In genomic region chr9:67077266-67077657, GRCm38 (mm10) we compare ENCODE assay signal across 13 mouse cellular contexts. TPM values are rescaled to one million over a fixed set of nuclear protein-coding genes. Genes with fewer than 3 reads are reported as not detected.
DNase-seq lines count a peak whose midpoint lies in the region; ATAC-seq and TF ChIP-seq lines count a peak whose summit lies in the region.
"Had no signal": no experiment of that assay in that cellular context is flagged by ENCODE, and none has a peak within 500 bp of the region (broad histone marks: within the 10 kb centered on the region; RNA-seq: fewer than 3 reads in every experiment).

No protein-coding gene starts in this region.

- 59% methylated on average over 7 of the region's 7 CpGs for WGBS in kidney, embryonic 15.5 days
- WGBS in embryonic facial prominence, embryonic 14.5 days, result 56% methylated on average over 7 of the region's 7 CpGs

- TF ChIP-seq POLR2A in CH12.LX (IDR thresholded peaks at IDR 0.05; ENCODE audit: low read depth, low read length) (no peak), myocyte (IDR thresholded peaks at IDR 0.05; ENCODE audit: insufficient read length, low read depth) (no peak)

- no peak for TF ChIP-seq RAD21 in CH12.LX (IDR thresholded peaks at IDR 0.05; ENCODE audit: low read depth, low read length)

- peak overlapping the region; percentile 95 for H3K27ac ChIP-seq in kidney, embryonic 15.5 days
- H3K27ac ChIP-seq in CH12.LX (ENCODE audit: insufficient read depth, low read depth), result no peak overlapping the region
- no peak overlapping the region; the same call in 1 of the 2 replicates for H3K27ac ChIP-seq in embryonic facial prominence, embryonic 14.5 days (replicated peaks; ENCODE audit: low read depth, low read length)
- H3K27ac ChIP-seq: hindbrain, embryonic 14.5 days; neural tube, embryonic 15.5 days had no signal

- DNase-seq in kidney, postnatal 36 days, result no peak
- DNase-seq in CH12.LX (ENCODE audit: extremely low read depth), result peak; percentile 10
- DNase-seq in embryonic facial prominence, embryonic 14.5 days (ENCODE audit: low spot score), result peak; percentile 22
- DNase-seq in spleen, postnatal 4 days (ENCODE audit: low spot score in 2 of 2), result no peak
- no peak for DNase-seq in frontal cortex, postnatal 25 days (ENCODE audit: low spot score in 2 of 2)
- DNase-seq: cerebellum, adult 8-10 months; heart, adult 18-20 months; thymus, postnatal 36 days had no signal

- ATAC-seq in kidney, embryonic 15.5 days (replicated peaks; ENCODE audit: low FRiP score), result no peak
- no peak for ATAC-seq in embryonic facial prominence, embryonic 14.5 days (ENCODE audit: low read depth)
- ATAC-seq: midbrain, embryonic 16.5 days had no signal

- TF ChIP-seq CTCF in CH12.LX (conservative IDR thresholded peaks at IDR 0.05 in 1 of 2, IDR thresholded peaks at IDR 0.05 in 1 of 2; ENCODE audit: low read depth in 2 of 2, low read length in 2 of 2), result no peak

- H3K4me1 ChIP-seq in kidney, embryonic 15.5 days, result peaks cover 42% of the 10 kb centered on the region
- peaks cover 0 to 12% of the 10 kb centered on the region in 2 experiments; a peak in 3 of 4 replicates for H3K4me1 ChIP-seq in CH12.LX (ENCODE audit: control insufficient read depth in 1 of 2, insufficient read depth in 2 of 2)
- peaks cover 26% of the 10 kb centered on the region for H3K4me1 ChIP-seq in embryonic facial prominence, embryonic 14.5 days (ENCODE audit: control insufficient read depth, insufficient read depth, low read length)
- H3K4me1 ChIP-seq: neural tube, embryonic 15.5 days had no signal

- H3K79me2 ChIP-seq in CH12.LX (replicated peaks; ENCODE audit: control insufficient read depth, extremely low read depth, insufficient read depth, poor library complexity, severe bottlenecking) (no peaks in the 10 kb centered on the region), myocyte (ENCODE audit: control insufficient read depth, insufficient read depth) (no peaks in the 10 kb centered on the region)

- no peak overlapping the region for H3K4me3 ChIP-seq in kidney, embryonic 15.5 days (replicated peaks)
- no peak overlapping the region for H3K4me3 ChIP-seq in CH12.LX (replicated peaks in 1 of 3; ENCODE audit: low read depth in 2 of 3, low read length in 2 of 3, poor library complexity in 1 of 3)
- H3K4me3 ChIP-seq in embryonic facial prominence, embryonic 14.5 days (ENCODE audit: low read depth, low read length), result no peak overlapping the region
- H3K4me3 ChIP-seq in myocyte, result no peak overlapping the region
- H3K4me3 ChIP-seq: neural tube, embryonic 15.5 days had no signal

- H3K27me3 ChIP-seq in kidney, embryonic 15.5 days, result no peaks in the 10 kb centered on the region
- no peaks in the 10 kb centered on the region for H3K27me3 ChIP-seq in CH12.LX (replicated peaks)
- no peaks in the 10 kb centered on the region for H3K27me3 ChIP-seq in embryonic facial prominence, embryonic 14.5 days (replicated peaks; ENCODE audit: control insufficient read depth, insufficient read depth, low read length)
- no peaks in the 10 kb centered on the region for H3K27me3 ChIP-seq in myocyte (ENCODE audit: control insufficient read depth, insufficient read depth, insufficient read length)
- H3K27me3 ChIP-seq: neural tube, embryonic 15.5 days had no signal

- H3K9me3 ChIP-seq in kidney, embryonic 15.5 days (replicated peaks), result no peaks in the 10 kb centered on the region
- no peaks in the 10 kb centered on the region for H3K9me3 ChIP-seq in CH12.LX (replicated peaks; ENCODE audit: low read length)
- H3K9me3 ChIP-seq in embryonic facial prominence, embryonic 14.5 days (ENCODE audit: control insufficient read depth, low read length), result no peaks in the 10 kb centered on the region
- H3K9me3 ChIP-seq: neural tube, embryonic 15.5 days had no signal

- H3K36me3 ChIP-seq in kidney, embryonic 15.5 days, result no peaks in the 10 kb centered on the region
- H3K36me3 ChIP-seq in CH12.LX (replicated peaks in 1 of 2; ENCODE audit: control insufficient read depth in 1 of 2, insufficient read depth in 1 of 2, low read length in 1 of 2) (no peaks in the 10 kb centered on the region), myocyte (ENCODE audit: control insufficient read depth, insufficient read depth) (no peaks in the 10 kb centered on the region)
- H3K36me3 ChIP-seq in embryonic facial prominence, embryonic 14.5 days (ENCODE audit: control insufficient read depth, insufficient read depth, low read length), result no peaks in the 10 kb centered on the region
- H3K36me3 ChIP-seq: neural tube, embryonic 15.5 days had no signal

- H3K9ac ChIP-seq in kidney, embryonic 15.5 days, result no peak overlapping the region
- H3K9ac ChIP-seq in CH12.LX (ENCODE audit: insufficient read depth, low read depth), result no peak overlapping the region
- no peak overlapping the region for H3K9ac ChIP-seq in embryonic facial prominence, embryonic 14.5 days (ENCODE audit: low read depth, low read length)
- H3K9ac ChIP-seq: hindbrain, embryonic 14.5 days; neural tube, embryonic 15.5 days had no signal

- no peak overlapping the region for H3K4me2 ChIP-seq in kidney, embryonic 15.5 days
- H3K4me2 ChIP-seq in CH12.LX (ENCODE audit: insufficient read depth, low read depth, poor library complexity, severe bottlenecking) (no peak overlapping the region), myocyte (ENCODE audit: low read depth) (peak overlapping the region; percentile 53)
- no peak overlapping the region for H3K4me2 ChIP-seq in embryonic facial prominence, embryonic 14.5 days (ENCODE audit: low read depth, low read length)
- H3K4me2 ChIP-seq: hindbrain, embryonic 14.5 days; neural tube, embryonic 15.5 days had no signal

- TF ChIP-seq EP300 in CH12.LX (IDR thresholded peaks at IDR 0.05; ENCODE audit: low read length), result no peak

- dilution Hi-C loops in CH12.LX (cut with MboI; ENCODE audit: extremely low pct_ligation_motif_present, extremely low pct_unique_long_range_greater_than_20kb, low sequenced_read_pairs), result no loop called here

- no peak overlapping the region for H3ac ChIP-seq in myocyte (ENCODE audit: control insufficient read depth, insufficient read length)

- in situ Hi-C loops in CH12.LX (cut with MboI; ENCODE audit: low pct_ligation_motif_present, low pct_unique_long_range_greater_than_20kb, low sequenced_read_pairs), result no loop called here

TF ChIP-seq in CH12.LX, 34 proteins besides CTCF, POLR2A, EP300 and RAD21:
- TF ChIP-seq BHLHE40 (IDR thresholded peaks at IDR 0.05; ENCODE audit: low read depth, low read length) (peak; percentile 43; the same call in 1 of the 2 replicates), ZNF384 (IDR thresholded peaks at IDR 0.05; ENCODE audit: low read depth, low read length) (no peak)

TF ChIP-seq in myocyte, 11 proteins besides CTCF, POLR2A, EP300 and RAD21:
- no peak for TF ChIP-seq CEBPB (IDR thresholded peaks at IDR 0.05; ENCODE audit: insufficient read depth, poor library complexity, severe bottlenecking)
- no peak for TF ChIP-seq REST (IDR thresholded peaks at IDR 0.05; ENCODE audit: insufficient read depth, insufficient read length)
- TF ChIP-seq SRF (IDR thresholded peaks at IDR 0.05; ENCODE audit: control insufficient read depth, insufficient read length, low read depth), result no peak
- no peak for TF ChIP-seq USF1 (IDR thresholded peaks at IDR 0.05; ENCODE audit: low read depth)

RNA-seq across cellular contexts. Expression of gene Tpm1, which starts 28.1 kb away (rescaled TPM):
- 533 and 589 TPM in 2 replicates for polyA plus RNA-seq in kidney, embryonic 15.5 days (2015; fragmentation: Nextera tagmentation; extraction: Ambion mirVana)
- total RNA-seq in CH12.LX (2012; rRNA removed) (34.6 and 34.9 TPM in 2 replicates), CH12.LX (2014; rRNA removed) (63.1 and 67.2 TPM in 2 replicates)
- polyA plus RNA-seq in CH12.LX (2012; ENCODE audit: insufficient read length, low read depth) (178 and 213 TPM in 2 replicates), myocyte (2012; fragmentation: generic; extraction: Trizol) (1,921 TPM)
- polyA plus RNA-seq in embryonic facial prominence, embryonic 14.5 days (2014; fragmentation: Nextera tagmentation; extraction: Ambion mirVana), result 985 and 1,264 TPM in 2 replicates

Comparison
In these comparisons a context has a peak if more than half of its experiments do, and no peak if none do; other contexts are left out.
1. DNase-seq: peak in CH12.LX (single experiment) and embryonic facial prominence, embryonic 14.5 days (single experiment); none in kidney, postnatal 36 days (0 of 2), spleen, postnatal 4 days (0 of 2) and frontal cortex, postnatal 25 days (0 of 2).